Mouse (Mus musculus): ENCODE data around the gene Rere.
"Not testable (repeated sequence)": the region's sequence is repeated elsewhere in the genome, so short reads cannot be mapped to it uniquely, and the experiment has no call there.

Rere gene

GRCm38 (mm10) chr4:150590621-150591282 is 309.3 kb downstream of the Rere start:
- DNase-seq = no peak

GRCm38 (mm10) chr4:150591602-150592001 is 310.2 kb downstream of the Rere start:
- DNase-seq = no peak

- no peak for DNase-seq
These were observed 310.6 kb downstream of the Rere start for GRCm38 (mm10) chr4:150592087-150592486.

- DNase-seq = no peak
These were observed 312.2 kb downstream of the Rere start for GRCm38 (mm10) chr4:150593473-150594217.

GRCm38 (mm10) chr4:150594298-150594829 is 312.9 kb downstream of the Rere start:
- DNase-seq = no peak

GRCm38 (mm10) chr4:150595071-150595470 is 313.6 kb downstream of the Rere start:
- DNase-seq = no peak

- DNase-seq = no peak
These were observed 314.5 kb downstream of the Rere start for GRCm38 (mm10) chr4:150595991-150596390.

- DNase-seq = no peak
These were observed 317.2 kb downstream of the Rere start for GRCm38 (mm10) chr4:150598686-150599085.

GRCm38 (mm10) chr4:150599119-150599992 is 317.9 kb downstream of the Rere start:
- DNase-seq = no peak

- DNase-seq = not testable (repeated sequence)
These were observed 319.1 kb downstream of the Rere start for GRCm38 (mm10) chr4:150600503-150600902.

- DNase-seq = no peak
These were observed 320.0 kb downstream of the Rere start for GRCm38 (mm10) chr4:150601489-150601888.

- no peak for DNase-seq
These were observed 322.1 kb downstream of the Rere start for GRCm38 (mm10) chr4:150603366-150604061.

GRCm38 (mm10) chr4:150605804-150606203 is 324.4 kb downstream of the Rere start:
- DNase-seq = no peak

GRCm38 (mm10) chr4:150606449-150607161 is 325.2 kb downstream of the Rere start:
- DNase-seq = no peak

GRCm38 (mm10) chr4:150608670-150609069 is 327.2 kb downstream of the Rere start:
- no peak for DNase-seq

GRCm38 (mm10) chr4:150613715-150614114 is 332.3 kb downstream of the Rere start:
- no peak for DNase-seq

- no peak for DNase-seq
These were observed 334.0 kb downstream of the Rere start for GRCm38 (mm10) chr4:150615251-150616028.

- DNase-seq = no peak
These were observed 334.6 kb downstream of the Rere start for GRCm38 (mm10) chr4:150616029-150616420.

- DNase-seq = no peak
These were observed 335.4 kb downstream of the Rere start for GRCm38 (mm10) chr4:150616841-150617240.

GRCm38 (mm10) chr4:150619011-150619410 is 337.6 kb downstream of the Rere start:
- DNase-seq = no peak

- no peak for DNase-seq
These were observed 341.2 kb downstream of the Rere start for GRCm38 (mm10) chr4:150622641-150623040.
